Mouse (Mus musculus): ENCODE results near the gene Ctbs. TPM values are rescaled to one million over a fixed set of nuclear protein-coding genes. Genes with fewer than 3 reads are reported as not detected.

Gene Ctbs
- polyA plus RNA-seq, 1 experiment from 2014 or later: 4.4 TPM

Other genes starting within 250 kb of the Ctbs start
- gene Lpar3, start 228.8 kb upstream of the Ctbs start, polyA plus RNA-seq (2015; fragmentation: Nextera tagmentation; extraction: Ambion mirVana): 0.44 and 0.70 TPM in 2 replicates
- gene Ssx2ip, start 45.2 kb upstream of the Ctbs start, polyA plus RNA-seq (2015; fragmentation: Nextera tagmentation; extraction: Ambion mirVana): 18.0 and 18.2 TPM in 2 replicates
- 4.6 TPM in 2 replicates for gene Spata1, start 50.0 kb downstream of the Ctbs start, polyA plus RNA-seq (2015; fragmentation: Nextera tagmentation; extraction: Ambion mirVana)
- 256 and 276 TPM in 2 replicates for gene Gng5, start 50.0 kb downstream of the Ctbs start, polyA plus RNA-seq (2015; fragmentation: Nextera tagmentation; extraction: Ambion mirVana)
- gene Rpf1, start 71.6 kb downstream of the Ctbs start, polyA plus RNA-seq (2015; fragmentation: Nextera tagmentation; extraction: Ambion mirVana): 37.4 and 39.9 TPM in 2 replicates
- gene Uox, start 120.6 kb downstream of the Ctbs start, polyA plus RNA-seq (2015; fragmentation: Nextera tagmentation; extraction: Ambion mirVana): 0.09 TPM in 1 of 2 replicates, not detected in the other
- gene Dnase2b, start 165.8 kb downstream of the Ctbs start, polyA plus RNA-seq (2015; fragmentation: Nextera tagmentation; extraction: Ambion mirVana): not detected in 2 replicates
- gene 4930503B20Rik, start 201.5 kb downstream of the Ctbs start, polyA plus RNA-seq (2015; fragmentation: Nextera tagmentation; extraction: Ambion mirVana): 0.09 TPM in 1 of 2 replicates, not detected in the other
- gene Samd13, start 235.8 kb downstream of the Ctbs start, polyA plus RNA-seq (2015; fragmentation: Nextera tagmentation; extraction: Ambion mirVana): 0.41 and 0.59 TPM in 2 replicates

Measured in midbrain, embryonic 16.5 days (tissue).